Mouse (Mus musculus) spleen, postnatal 14 days (tissue): ENCODE data around the gene Gfod1.

Source experiments
- DNase-seq, 2 experiments: peaks; one replicate each; pipeline ENCODE4 v3.0.0; 2021 to 2022; ENCODE audit warnings: low spot score in 2 of 2

Gene Gfod1

DNA sequence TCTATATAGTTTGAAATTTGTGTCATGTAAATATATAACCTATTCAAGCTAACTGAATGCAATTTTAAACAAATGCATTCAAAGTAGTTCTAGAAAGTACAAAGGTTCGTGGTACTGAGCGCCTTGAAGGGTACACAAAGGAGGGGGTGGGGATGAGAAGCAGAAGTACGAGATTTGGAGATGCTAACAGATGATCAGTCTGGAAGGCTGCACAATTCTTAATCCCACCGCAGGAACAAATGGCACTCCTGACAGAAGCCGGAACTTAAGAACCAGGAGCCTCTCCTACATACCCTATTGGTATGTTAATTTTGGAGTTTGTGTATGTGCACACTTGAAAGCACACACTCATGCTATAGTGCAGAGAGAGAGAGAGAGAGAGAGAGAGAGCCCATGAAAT is 4.8 kb downstream of the Gfod1 start:
- DNase-seq, result no peak

DNA sequence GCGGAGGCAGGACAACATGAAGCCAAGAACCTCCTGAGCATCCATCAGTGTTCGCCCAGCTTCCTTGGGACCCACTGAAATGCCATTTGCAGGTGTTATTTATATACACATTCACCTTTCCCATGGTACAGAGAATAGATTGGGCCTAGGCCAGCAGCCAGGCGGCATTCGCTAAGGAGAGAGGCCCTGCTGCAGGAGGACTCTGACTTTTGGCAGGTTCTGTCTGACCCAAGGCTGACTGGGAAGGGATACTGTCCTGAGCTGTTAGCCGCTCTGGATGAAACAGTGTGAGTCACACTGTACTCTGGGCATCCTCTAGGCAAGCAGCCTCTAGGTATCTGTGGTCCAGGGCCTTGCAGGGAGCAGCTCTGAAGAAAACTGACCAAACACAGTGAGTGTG is 6.4 kb downstream of the Gfod1 start:
- DNase-seq, result no peak

GRCm38 (mm10) chr13:43296140-43296805 is 7.7 kb downstream of the Gfod1 start:
- DNase-seq, result no peak

DNA sequence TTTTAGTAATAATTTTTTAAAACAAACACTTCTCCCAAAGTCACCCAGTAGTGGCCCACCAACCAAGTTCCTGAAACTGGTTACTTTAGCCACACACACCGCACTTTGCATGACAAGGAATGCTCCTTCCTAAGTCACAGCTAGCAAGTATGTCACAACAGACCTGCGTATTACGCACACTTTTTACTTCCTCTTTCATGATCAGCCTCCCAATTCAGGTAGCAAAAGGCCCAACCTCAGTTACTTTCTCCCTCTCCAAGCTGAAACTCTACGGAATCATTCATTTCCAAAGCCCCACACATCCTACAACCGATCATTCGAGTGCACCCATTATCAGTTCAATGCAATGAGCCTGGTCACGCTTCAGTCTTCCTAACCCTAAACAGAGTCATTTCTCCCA is 8.3 kb downstream of the Gfod1 start:
- DNase-seq, result peak in 1 of 2 experiments; percentile 6

- DNase-seq, result no peak
Measured at GRCm38 (mm10) chr13:43294957-43295590, 8.9 kb downstream of the Gfod1 start.

DNA sequence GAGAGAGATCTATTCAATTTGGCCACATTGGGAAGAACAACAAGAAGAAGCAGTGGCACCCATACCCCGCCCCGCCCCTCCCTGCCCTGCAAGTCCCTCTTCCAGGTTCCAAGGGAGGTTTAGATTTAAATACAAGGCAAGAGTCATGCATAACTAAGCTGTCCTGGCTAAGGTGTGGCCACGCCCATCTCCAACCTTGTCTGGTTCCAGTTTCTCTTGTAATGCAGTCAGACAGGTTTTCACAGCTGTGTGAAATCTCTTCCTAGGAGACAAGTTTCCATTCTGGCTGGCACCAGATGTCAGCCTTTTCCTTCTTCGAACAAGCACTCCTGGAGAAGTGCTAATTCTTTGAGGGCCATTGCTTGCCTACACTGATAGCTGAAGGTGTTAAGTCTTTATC is 11.1 kb downstream of the Gfod1 start:
- DNase-seq, result no peak

GRCm38 (mm10) chr13:43289076-43289475 is 14.9 kb downstream of the Gfod1 start:
- DNase-seq, result no peak

DNA sequence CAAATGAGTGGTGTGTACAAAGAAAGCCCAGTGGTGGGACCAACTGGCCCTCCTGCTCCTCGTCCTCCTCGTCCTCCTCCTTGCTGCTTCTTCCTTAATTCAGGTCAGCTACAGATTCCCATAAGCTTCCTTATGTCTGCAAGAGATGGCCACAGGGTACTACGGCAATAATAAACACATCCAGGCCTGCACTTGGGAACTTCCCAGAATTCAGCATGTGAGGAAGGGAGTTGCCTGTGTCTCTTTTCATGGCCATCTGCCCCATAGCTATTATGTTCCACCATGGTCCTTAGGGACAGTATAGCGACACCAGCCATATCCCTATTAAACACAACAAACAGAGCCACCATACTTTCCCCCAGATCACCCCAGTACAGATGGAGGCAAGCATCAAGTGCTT is 15.5 kb downstream of the Gfod1 start:
- DNase-seq, result no peak

- no peak for DNase-seq
Measured at GRCm38 (mm10) chr13:43288026-43288425, 15.9 kb downstream of the Gfod1 start.

GRCm38 (mm10) chr13:43286836-43287235 is 17.1 kb downstream of the Gfod1 start:
- DNase-seq, result no peak

DNA sequence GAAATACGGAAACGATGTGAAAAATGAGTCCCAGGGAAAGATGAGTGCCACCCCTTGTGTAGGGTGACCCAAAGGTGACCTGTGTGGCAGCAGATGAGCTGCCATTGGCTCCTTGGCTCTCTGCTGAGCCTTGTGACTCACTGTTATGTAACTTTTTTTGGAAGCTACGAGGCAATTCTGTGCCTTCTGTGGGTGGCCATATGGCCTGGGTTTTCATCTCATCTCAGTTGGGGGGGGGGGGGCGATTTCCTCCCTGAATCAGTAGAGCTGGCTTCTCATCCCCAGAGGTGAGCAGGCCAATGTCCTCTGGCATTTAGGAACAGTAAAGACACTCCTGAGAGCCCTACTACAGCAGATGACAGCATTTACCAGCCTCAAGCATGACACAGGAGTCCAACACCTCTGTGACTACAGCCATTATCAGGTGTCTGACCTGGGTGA is 19.2 kb downstream of the Gfod1 start:
- DNase-seq, result no peak

GRCm38 (mm10) chr13:43273906-43274305 is 30.1 kb downstream of the Gfod1 start:
- no peak for DNase-seq

DNA sequence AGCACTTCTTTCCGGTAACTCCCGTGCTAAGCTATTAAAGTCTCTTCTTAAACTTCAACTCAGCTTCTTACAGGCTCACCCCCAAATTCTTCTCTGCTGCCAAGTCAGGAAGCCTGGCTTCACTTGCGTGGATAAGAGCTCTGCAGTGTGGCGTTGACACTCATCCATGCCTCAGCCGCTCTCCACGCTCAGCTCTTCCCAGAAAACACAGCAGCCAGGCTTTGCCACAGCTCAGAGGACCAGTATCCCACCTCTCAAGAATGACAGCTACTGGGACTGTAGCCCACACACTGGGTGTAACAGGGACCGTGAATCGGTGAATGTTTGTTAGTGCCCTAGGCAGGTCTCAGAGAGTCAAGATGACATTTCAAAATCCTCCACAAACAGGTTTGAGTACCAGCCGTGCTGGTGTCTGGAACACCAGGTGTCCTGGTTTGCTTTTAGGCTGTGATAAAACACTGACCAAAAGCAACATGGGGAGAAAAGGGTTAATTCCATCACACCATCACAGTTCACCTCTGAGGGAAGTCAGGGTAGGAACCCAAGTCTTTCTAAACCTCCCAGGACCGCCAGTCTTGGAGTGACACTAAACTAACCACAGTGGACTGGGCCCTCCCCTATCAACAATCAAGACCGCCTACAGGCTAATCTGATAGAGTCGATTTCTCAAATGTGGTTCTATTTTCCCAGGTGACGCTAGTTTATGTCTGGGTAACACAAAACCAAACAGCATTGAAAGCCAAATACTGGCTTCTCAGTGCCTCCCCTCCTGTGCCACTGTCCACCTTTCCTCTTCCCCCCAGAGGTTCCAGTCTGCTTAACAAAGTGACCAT is 31.5 kb downstream of the Gfod1 start:
- no peak for DNase-seq

GRCm38 (mm10) chr13:43271481-43271880 is 32.5 kb downstream of the Gfod1 start:
- DNase-seq, result no peak

- DNase-seq, result no peak
Measured at GRCm38 (mm10) chr13:43270220-43270597, 33.8 kb downstream of the Gfod1 start.

DNA sequence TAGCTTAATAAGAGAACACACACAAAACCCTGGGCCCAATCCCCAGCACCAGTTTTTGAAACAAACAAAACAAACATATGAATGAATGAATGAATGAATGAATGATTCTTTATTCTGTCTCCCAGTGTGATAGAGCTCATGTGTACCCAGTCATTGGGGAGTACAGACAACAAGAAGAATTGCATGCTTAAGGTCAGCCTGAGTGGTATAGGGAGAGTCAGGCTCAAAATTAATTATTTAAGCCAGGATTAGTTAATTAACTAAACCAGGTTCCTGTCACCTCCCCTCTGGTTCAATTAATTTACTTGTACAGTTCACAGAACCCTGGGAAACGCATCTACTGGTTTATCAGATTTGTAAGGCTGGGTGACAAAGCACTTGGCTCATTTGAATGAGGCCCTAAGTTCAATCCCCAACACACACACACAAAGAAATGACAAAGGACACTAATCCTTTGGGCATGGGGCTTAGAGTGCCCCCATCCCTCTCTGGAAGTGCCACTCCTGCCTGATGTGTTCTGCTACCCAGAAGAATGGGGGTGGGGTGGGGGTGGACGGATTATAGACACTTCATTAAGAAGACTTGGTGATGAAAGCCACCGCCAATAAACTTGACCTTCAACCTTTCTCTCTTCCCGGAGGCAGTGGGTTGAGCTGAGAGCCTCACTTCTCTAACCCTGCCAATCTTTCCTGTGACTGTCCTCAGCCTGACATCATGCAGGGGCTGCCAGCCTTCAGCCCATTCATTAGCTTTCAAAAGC is 34.3 kb downstream of the Gfod1 start:
- no peak for DNase-seq

- peak in 1 of 2 experiments; percentile 32 for DNase-seq
Measured at GRCm38 (mm10) chr13:43268539-43269327, 35.2 kb downstream of the Gfod1 start.

GRCm38 (mm10) chr13:43267902-43268301 is 36.1 kb downstream of the Gfod1 start:
- no peak for DNase-seq

DNA sequence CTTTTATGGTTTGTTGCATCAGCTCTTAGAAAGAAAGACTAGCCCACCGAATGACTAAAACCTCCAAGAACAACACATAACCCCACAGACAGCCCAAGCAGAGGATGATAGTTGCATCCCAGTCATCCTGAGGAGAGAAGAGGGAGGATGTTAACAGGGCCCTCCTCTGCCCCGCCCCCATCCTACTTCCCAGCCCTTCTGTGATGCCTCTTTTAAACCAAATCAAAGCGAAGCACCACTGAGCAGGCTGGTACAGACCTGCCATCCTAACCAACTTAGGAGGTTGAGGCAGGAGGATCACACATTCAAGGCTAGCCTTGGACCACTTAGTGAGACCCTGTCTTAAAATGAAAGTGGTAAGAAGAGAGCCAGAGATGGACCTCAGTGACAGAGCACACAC is 36.8 kb downstream of the Gfod1 start:
- DNase-seq, result no peak

- DNase-seq, result no peak
Measured at GRCm38 (mm10) chr13:43266333-43266732, 37.6 kb downstream of the Gfod1 start.

DNA sequence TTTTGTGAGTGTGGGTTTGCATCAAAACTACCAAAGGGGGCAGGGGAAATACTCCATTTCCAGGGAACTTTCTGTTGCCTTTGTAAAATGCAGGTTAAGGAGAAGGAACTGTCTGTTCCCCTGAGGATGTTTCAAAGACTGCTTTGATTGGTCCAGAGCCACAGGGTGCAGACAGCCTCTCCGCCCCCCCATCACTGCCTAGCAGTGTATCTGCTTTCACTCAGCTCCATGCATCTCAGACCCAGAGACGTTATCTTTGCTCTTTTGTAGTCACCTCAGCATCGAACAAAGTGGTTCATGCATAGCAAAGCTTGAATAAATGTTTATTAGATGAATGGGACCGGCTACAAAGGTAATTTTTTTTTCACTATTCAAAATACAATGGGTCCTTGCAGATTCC is 38.9 kb downstream of the Gfod1 start:
- no peak for DNase-seq
